Mouse (Mus musculus): ENCODE results near the gene Dnajc19. TPM values are rescaled to one million over a fixed set of nuclear protein-coding genes. Genes with fewer than 3 reads are reported as not detected.

The Dnajc19 gene
- 105 and 142 TPM in 2 replicates for total RNA-seq (2012; rRNA removed)

GRCm38 (mm10) chr3:34080900-34081662 lies at the start of gene Dnajc19:
Gene Dnajc19, minus strand, starts transcription at chr3:34081321.
- peak; percentile 76 for DNase-seq (ENCODE audit: low read depth, low spot score)
- peak within 1 kb of the TSS; percentile 80 to 83 for H3K4me3 ChIP-seq (ENCODE audit: insufficient read depth in 1 of 2, low read depth in 1 of 2, low read length in 2 of 2, poor library complexity in 1 of 2, severe bottlenecking in 1 of 2)
- peaks cover 0 to 3% of the 10 kb centered on the region in 2 experiments; a peak in 2 of 4 replicates for H3K4me1 ChIP-seq (ENCODE audit: control insufficient read depth in 2 of 2, insufficient read depth in 2 of 2, low read length in 2 of 2, poor library complexity in 1 of 2)
- H3K9me3 ChIP-seq (ENCODE audit: control insufficient read depth, insufficient read depth, low read depth, low read length) = no peaks in the 10 kb centered on the region
- no peak for TF ChIP-seq CHD2 (IDR thresholded peaks at IDR 0.05; ENCODE audit: low read depth, low read length)
- peak; percentile 74; the same call in 1 of the 2 replicates for TF ChIP-seq HCFC1 (IDR thresholded peaks at IDR 0.05; ENCODE audit: borderline replicate concordance, insufficient read depth, low read length)
- in situ Hi-C loops (cut with MboI; ENCODE audit: low sequenced_read_pairs in 2 of 2, unreplicated experiment in 2 of 2) = no loop called here
- no peak within 1 kb of the TSS for H3K27ac ChIP-seq (ENCODE audit: insufficient read depth, low read depth, low read length, poor library complexity, severe bottlenecking)
- H3K9ac ChIP-seq (ENCODE audit: insufficient read depth, low read depth, low read length, poor library complexity, severe bottlenecking) = peak within 1 kb of the TSS; percentile 83
- H3K36me3 ChIP-seq (ENCODE audit: control insufficient read depth, insufficient read depth, low read length, poor library complexity, severe bottlenecking) = no peaks in the 10 kb centered on the region; the same call in 1 of the 2 replicates

GRCm38 (mm10) chr3:34129957-34130356 lies 48.8 kb upstream of the Dnajc19 start:
- H3K9me3 ChIP-seq (ENCODE audit: control insufficient read depth, insufficient read depth, low read depth, low read length) = no peaks in the 10 kb centered on the region
- no peak overlapping the region for H3K4me3 ChIP-seq (ENCODE audit: insufficient read depth in 1 of 2, low read depth in 1 of 2, low read length in 2 of 2, poor library complexity in 1 of 2, severe bottlenecking in 1 of 2)
- DNase-seq (ENCODE audit: low read depth, low spot score) = no peak
- no peak overlapping the region for H3K9ac ChIP-seq (ENCODE audit: insufficient read depth, low read depth, low read length, poor library complexity, severe bottlenecking)
- H3K27ac ChIP-seq (ENCODE audit: insufficient read depth, low read depth, low read length, poor library complexity, severe bottlenecking) = no peak overlapping the region
- no peak for TF ChIP-seq HCFC1 (IDR thresholded peaks at IDR 0.05; ENCODE audit: borderline replicate concordance, insufficient read depth, low read length)
- no peak for TF ChIP-seq MAFK (IDR thresholded peaks at IDR 0.05; ENCODE audit: insufficient read depth, low read depth, low read length)
- no peak for TF ChIP-seq ZC3H11A (IDR thresholded peaks at IDR 0.05; ENCODE audit: borderline replicate concordance, low read depth, low read length)
- no peak for TF ChIP-seq ZNF384 (IDR thresholded peaks at IDR 0.05; ENCODE audit: low read depth, low read length)
- TF ChIP-seq CHD2 (IDR thresholded peaks at IDR 0.05; ENCODE audit: low read depth, low read length) = no peak
- no peaks in the 10 kb centered on the region for H3K36me3 ChIP-seq (ENCODE audit: control insufficient read depth, insufficient read depth, low read length, poor library complexity, severe bottlenecking)
- in situ Hi-C loops (cut with MboI; ENCODE audit: low sequenced_read_pairs in 2 of 2, unreplicated experiment in 2 of 2) = no loop called here
- no peaks in the 10 kb centered on the region for H3K4me1 ChIP-seq (ENCODE audit: control insufficient read depth in 2 of 2, insufficient read depth in 2 of 2, low read length in 2 of 2, poor library complexity in 1 of 2)

- Histone ChIP-seq H3K4me1 (ENCODE audit: control insufficient read depth in 2 of 2, insufficient read depth in 2 of 2, low read length in 2 of 2, poor library complexity in 1 of 2) (no peaks in the 10 kb centered on the region), H3K9me3 (ENCODE audit: control insufficient read depth, insufficient read depth, low read depth, low read length) (no peaks in the 10 kb centered on the region), H3K9ac (ENCODE audit: insufficient read depth, low read depth, low read length, poor library complexity, severe bottlenecking) (no peak overlapping the region), H3K27ac (ENCODE audit: insufficient read depth, low read depth, low read length, poor library complexity, severe bottlenecking) (no peak overlapping the region), H3K4me3 (ENCODE audit: insufficient read depth in 1 of 2, low read depth in 1 of 2, low read length in 2 of 2, poor library complexity in 1 of 2, severe bottlenecking in 1 of 2) (no peak overlapping the region), H3K36me3 (ENCODE audit: control insufficient read depth, insufficient read depth, low read length, poor library complexity, severe bottlenecking) (no peaks in the 10 kb centered on the region)
- in situ Hi-C loops (cut with MboI; ENCODE audit: low sequenced_read_pairs in 2 of 2, unreplicated experiment in 2 of 2) = no loop called here
- TF ChIP-seq CHD2 (IDR thresholded peaks at IDR 0.05; ENCODE audit: low read depth, low read length) = no peak
- DNase-seq (ENCODE audit: low read depth, low spot score) = no peak
Measured at GRCm38 (mm10) chr3:34121311-34121710, 40.2 kb upstream of the Dnajc19 start.

DNA sequence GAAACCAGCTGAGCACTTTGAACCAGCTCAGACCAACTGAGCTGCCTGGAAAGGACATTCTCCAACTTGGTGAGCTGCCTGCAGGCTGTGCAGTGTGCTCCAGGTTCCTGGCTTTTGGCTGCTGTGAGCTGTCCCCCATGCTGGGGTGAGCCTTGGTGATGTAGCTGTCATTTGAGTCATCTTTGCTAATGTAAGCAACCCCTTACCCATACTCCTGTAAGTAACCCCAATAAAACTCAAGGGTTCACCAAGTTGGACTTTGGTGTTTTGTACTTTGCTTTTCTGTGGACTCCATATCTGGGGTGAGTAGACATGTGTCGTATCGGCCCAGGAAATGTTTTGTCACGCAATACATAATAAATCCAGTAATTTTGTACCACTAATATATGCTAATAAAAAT lies 39.7 kb upstream of the Dnajc19 start:
- H3K36me3 ChIP-seq (ENCODE audit: control insufficient read depth, insufficient read depth, low read length, poor library complexity, severe bottlenecking) = no peaks in the 10 kb centered on the region
- DNase-seq (ENCODE audit: low read depth, low spot score) = no peak
- H3K27ac ChIP-seq (ENCODE audit: insufficient read depth, low read depth, low read length, poor library complexity, severe bottlenecking) = no peak overlapping the region
- H3K4me1 ChIP-seq (ENCODE audit: control insufficient read depth in 2 of 2, insufficient read depth in 2 of 2, low read length in 2 of 2, poor library complexity in 1 of 2) = no peaks in the 10 kb centered on the region
- no peak overlapping the region for H3K9ac ChIP-seq (ENCODE audit: insufficient read depth, low read depth, low read length, poor library complexity, severe bottlenecking)
- H3K9me3 ChIP-seq (ENCODE audit: control insufficient read depth, insufficient read depth, low read depth, low read length) = no peaks in the 10 kb centered on the region
- no peak for TF ChIP-seq HCFC1 (IDR thresholded peaks at IDR 0.05; ENCODE audit: borderline replicate concordance, insufficient read depth, low read length)
- TF ChIP-seq CHD2 (IDR thresholded peaks at IDR 0.05; ENCODE audit: low read depth, low read length) = no peak
- TF ChIP-seq MAFK (IDR thresholded peaks at IDR 0.05; ENCODE audit: insufficient read depth, low read depth, low read length) = no peak
- no peak for TF ChIP-seq ZNF384 (IDR thresholded peaks at IDR 0.05; ENCODE audit: low read depth, low read length)
- no peak for TF ChIP-seq ZC3H11A (IDR thresholded peaks at IDR 0.05; ENCODE audit: borderline replicate concordance, low read depth, low read length)
- no peak overlapping the region for H3K4me3 ChIP-seq (ENCODE audit: insufficient read depth in 1 of 2, low read depth in 1 of 2, low read length in 2 of 2, poor library complexity in 1 of 2, severe bottlenecking in 1 of 2)
- in situ Hi-C loops (cut with MboI; ENCODE audit: low sequenced_read_pairs in 2 of 2, unreplicated experiment in 2 of 2) = no loop called here

GRCm38 (mm10) chr3:34119869-34120268 lies 38.7 kb upstream of the Dnajc19 start:
- H3K9me3 ChIP-seq (ENCODE audit: control insufficient read depth, insufficient read depth, low read depth, low read length) = no peaks in the 10 kb centered on the region
- in situ Hi-C loops (cut with MboI; ENCODE audit: low sequenced_read_pairs in 2 of 2, unreplicated experiment in 2 of 2) = no loop called here

More at GRCm38 (mm10) chr3:34119869-34120268, 38.7 kb upstream of the Dnajc19 start:
- no peak for DNase-seq (ENCODE audit: low read depth, low spot score)
- TF ChIP-seq CHD2 (IDR thresholded peaks at IDR 0.05; ENCODE audit: low read depth, low read length) (no peak), MAFK (IDR thresholded peaks at IDR 0.05; ENCODE audit: insufficient read depth, low read depth, low read length) (no peak), ZNF384 (IDR thresholded peaks at IDR 0.05; ENCODE audit: low read depth, low read length) (no peak), HCFC1 (IDR thresholded peaks at IDR 0.05; ENCODE audit: borderline replicate concordance, insufficient read depth, low read length) (no peak), ZC3H11A (IDR thresholded peaks at IDR 0.05; ENCODE audit: borderline replicate concordance, low read depth, low read length) (no peak)
- H3K27ac ChIP-seq (ENCODE audit: insufficient read depth, low read depth, low read length, poor library complexity, severe bottlenecking) = no peak overlapping the region
- H3K36me3 ChIP-seq (ENCODE audit: control insufficient read depth, insufficient read depth, low read length, poor library complexity, severe bottlenecking) = no peaks in the 10 kb centered on the region
- no peak overlapping the region for H3K4me3 ChIP-seq (ENCODE audit: insufficient read depth in 1 of 2, low read depth in 1 of 2, low read length in 2 of 2, poor library complexity in 1 of 2, severe bottlenecking in 1 of 2)
- no peaks in the 10 kb centered on the region for H3K4me1 ChIP-seq (ENCODE audit: control insufficient read depth in 2 of 2, insufficient read depth in 2 of 2, low read length in 2 of 2, poor library complexity in 1 of 2)
- no peak overlapping the region for H3K9ac ChIP-seq (ENCODE audit: insufficient read depth, low read depth, low read length, poor library complexity, severe bottlenecking)

All from ES-E14 (cell line).